Mouse (Mus musculus) kidney, postnatal 10 days (tissue): ENCODE data around the gene Dph7.
"Not testable (repeated sequence)": the region's sequence is repeated elsewhere in the genome, so short reads cannot be mapped to it uniquely, and the experiment has no call there.

Experiments used
- DNase-seq: peaks from one replicate; pipeline ENCODE4 v3.0.0; 2021; ENCODE audit warnings: mixed read lengths

Gene Dph7

GRCm38 (mm10) chr2:24974452-24974851 is 12.3 kb downstream of the Dph7 start:
- DNase-seq, result not testable (repeated sequence)

GRCm38 (mm10) chr2:24974906-24975703 is 12.9 kb downstream of the Dph7 start, which contains the start of gene Mrpl41:
Gene Mrpl41 (minus strand): TSS chr2:24975098.
- peak; percentile 99 for DNase-seq

- peak; percentile 88 for DNase-seq
These were observed 13.6 kb downstream of the Dph7 start, which contains the start of gene Pnpla7 for GRCm38 (mm10) chr2:24975704-24976297. Gene Pnpla7 (plus strand): TSS chr2:24976033.

GRCm38 (mm10) chr2:24976960-24977359 is 14.8 kb downstream of the Dph7 start:
- DNase-seq, result no peak

GRCm38 (mm10) chr2:24987762-24988161 is 25.6 kb downstream of the Dph7 start:
- DNase-seq, result no peak

GRCm38 (mm10) chr2:24995332-24995731 is 33.1 kb downstream of the Dph7 start:
- no peak for DNase-seq

GRCm38 (mm10) chr2:24996471-24996870 is 34.3 kb downstream of the Dph7 start:
- DNase-seq, result no peak

- DNase-seq, result peak; percentile 66
These were observed 38.5 kb downstream of the Dph7 start for GRCm38 (mm10) chr2:25000544-25001235.

GRCm38 (mm10) chr2:25003946-25004786 is 42.0 kb downstream of the Dph7 start:
- no peak for DNase-seq

GRCm38 (mm10) chr2:25006767-25007166 is 44.6 kb downstream of the Dph7 start:
- no peak for DNase-seq

- DNase-seq, result no peak
These were observed 46.0 kb downstream of the Dph7 start for GRCm38 (mm10) chr2:25008250-25008649.
